Mouse (Mus musculus) liver, postnatal 0 days (tissue): ENCODE results near the gene Serpinf2. TPM values are rescaled to one million over a fixed set of nuclear protein-coding genes. Genes with fewer than 3 reads are reported as not detected.

Experiments
- ATAC-seq: fragments of 200-750 bp; cut with Nextera tagmentation; 2 replicates; pipeline ENCODE4 v1.8.0; 2017; ENCODE audit warnings: mild to moderate bottlenecking, moderate library complexity
- DNase-seq: peaks from one replicate; pipeline ENCODE4 v3.0.0-alpha.2; 2016
- H3K27ac ChIP-seq: fragments of 300-500 bp; sonication (generic); 2 replicates; pipeline ENCODE4 v1.5.1; 2014; ENCODE audit warnings: antibody characterized with exemption, moderate library complexity, mild to moderate bottlenecking, low read depth
- H3K27me3 ChIP-seq: fragments of 300-500 bp; sonication (generic); 2 replicates; pipeline ENCODE4 v1.6.1; 2014; ENCODE audit warnings: low read length, control low read depth, mixed read lengths; ENCODE audit not compliant: insufficient read depth
- H3K36me3 ChIP-seq: fragments of 300-500 bp; sonication (generic); replicated peaks from 2 replicates; pipeline ENCODE4 v1.6.1; 2014; ENCODE audit warnings: mild to moderate bottlenecking, control low read depth, low read length, moderate library complexity, mixed read lengths; ENCODE audit not compliant: insufficient read depth
- H3K4me1 ChIP-seq: fragments of 300-500 bp; sonication (generic); 2 replicates; pipeline ENCODE4 v1.6.1; 2014; ENCODE audit warnings: antibody characterized with exemption, mild to moderate bottlenecking, control low read depth; ENCODE audit not compliant: insufficient read depth
- H3K4me2 ChIP-seq: fragments of 300-500 bp; sonication (generic); 2 replicates; pipeline ENCODE4 v1.6.1; 2014; ENCODE audit warnings: low read depth, mild to moderate bottlenecking, low read length, moderate library complexity, mixed read lengths
- H3K4me3 ChIP-seq: fragments of 300-500 bp; sonication (generic); 2 replicates; pipeline ENCODE4 v1.5.1; 2014; ENCODE audit warnings: low read depth, low read length
- H3K9ac ChIP-seq: fragments of 300-500 bp; sonication (generic); replicated peaks from 2 replicates; pipeline ENCODE4 v1.6.1; 2014; ENCODE audit warnings: mild to moderate bottlenecking, moderate library complexity
- H3K9me3 ChIP-seq: fragments of 300-500 bp; sonication (generic); 2 replicates; pipeline ENCODE4 v1.6.1; 2016; ENCODE audit warnings: mild to moderate bottlenecking, control low read depth, low read length, mixed read lengths
- CTCF ChIP-seq: sonication (generic); IDR thresholded peaks from 2 replicates; pipeline ENCODE4 v1.5.1; 2016; ENCODE audit warnings: antibody characterized with exemption, low read depth
- EP300 ChIP-seq: IDR thresholded peaks from 2 replicates; pipeline ENCODE4 v1.6.1; 2016; ENCODE audit warnings: antibody characterized with exemption, low read depth, mild to moderate bottlenecking
- WGBS: fragments of 180-500 bp; shearing (Covaris S2); extraction: QIAGEN DNeasy Blood & Tissue Kit; methylation state at CpG from one replicate; pipeline ENCODE4 v1.1.7; 2014; ENCODE audit not compliant: insufficient replicate concordance; 5-methylcytosine and 5-hydroxymethylcytosine counted together
- polyA plus RNA-seq: library from polyadenylated mRNA; unstranded; fragments of >200 nt; fragmentation: Nextera tagmentation; extraction: Ambion mirVana; gene quantifications from 2 replicates; pipeline ENCODE4 v1.2.1, GENCODE M21; 2015

Serpinf2 gene
- 975 and 1,049 TPM in 2 replicates for polyA plus RNA-seq

DNA sequence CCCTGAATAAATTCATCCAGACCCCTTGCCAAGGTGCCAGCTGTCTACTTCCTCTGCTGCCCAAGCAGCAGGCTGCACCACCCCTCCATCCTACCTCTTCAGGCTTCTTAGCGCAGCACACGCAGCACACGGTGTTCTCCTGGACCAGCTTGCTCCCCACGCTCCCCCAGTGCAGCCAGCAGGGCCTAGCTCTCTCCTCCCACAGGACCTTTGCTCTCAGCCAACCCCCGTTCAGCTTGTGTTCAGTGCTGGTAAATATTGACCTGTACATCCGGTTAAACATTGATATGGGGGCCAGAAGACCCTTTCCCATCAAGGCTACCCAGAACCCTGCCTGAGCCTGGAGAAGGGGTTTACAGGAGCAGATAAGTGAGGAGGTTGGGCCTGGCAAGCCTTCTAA lies at the start of gene Serpinf2:
Gene Serpinf2 (minus strand): TSS at position 229 of the 400 bp plus-strand sequence.
- Histone ChIP-seq H3K4me1 (peaks cover 26% of the 10 kb centered on the region), H3K9ac (peak within 1 kb of the TSS; percentile 70), H3K27me3 (no peaks in the 10 kb centered on the region), H3K27ac (peak within 1 kb of the TSS; percentile 95), H3K4me2 (peak within 1 kb of the TSS; percentile 65), H3K36me3 (peaks cover 41% of the 10 kb centered on the region), H3K9me3 (peaks cover under 1% of the 10 kb centered on the region; the same call in 1 of the 2 replicates), H3K4me3 (peak within 1 kb of the TSS; percentile 47)
- TF ChIP-seq CTCF (no peak), EP300 (no peak)
- ATAC-seq (peak; percentile 58), DNase-seq (peak; percentile 61)
- 63% methylated on average over 6 of the region's 6 CpGs for WGBS

GRCm38 (mm10) chr11:75487496-75487895 lies 48.1 kb upstream of the Serpinf2 start:
- no peaks in the 10 kb centered on the region for H3K9me3 ChIP-seq
- H3K27ac ChIP-seq, result peak overlapping the region; percentile 84
- peak overlapping the region; percentile 99 for H3K4me3 ChIP-seq
- ATAC-seq (no peak), DNase-seq (no peak)
- no peaks in the 10 kb centered on the region for H3K27me3 ChIP-seq
- peaks cover 9% of the 10 kb centered on the region for H3K4me1 ChIP-seq
- TF ChIP-seq EP300 (no peak), CTCF (no peak)
- peak overlapping the region; percentile 99 for H3K9ac ChIP-seq
- peaks cover 32% of the 10 kb centered on the region for H3K36me3 ChIP-seq
- 22% methylated on average over 6 of the region's 6 CpGs for WGBS
- peak overlapping the region; percentile 84 for H3K4me2 ChIP-seq

- H3K4me3 ChIP-seq, result peak within 1 kb of the TSS; percentile 99
Observed at GRCm38 (mm10) chr11:75486601-75487285, 47.4 kb upstream of the Serpinf2 start, which contains the start of gene Prpf8. Prpf8 (plus strand) TSS chr11:75486816.

GRCm38 (mm10) chr11:75486192-75486591 lies 46.8 kb upstream of the Serpinf2 start:
- peak; percentile 2; the same call in 1 of the 2 replicates for ATAC-seq
- WGBS, result 14% methylated on average over 3 of the region's 3 CpGs

More at GRCm38 (mm10) chr11:75486601-75487285, 47.4 kb upstream of the Serpinf2 start, which contains the start of gene Prpf8:
- Histone ChIP-seq H3K4me1 (peaks cover 9% of the 10 kb centered on the region), H3K27ac (peak within 1 kb of the TSS; percentile 84), H3K9me3 (no peaks in the 10 kb centered on the region), H3K4me2 (peak within 1 kb of the TSS; percentile 84), H3K36me3 (peaks cover 24% of the 10 kb centered on the region), H3K9ac (peak within 1 kb of the TSS; percentile 99), H3K27me3 (no peaks in the 10 kb centered on the region)
- 2% methylated on average over 52 of the region's 52 CpGs for WGBS
- peak; percentile 97 for DNase-seq
- ATAC-seq, result peak; percentile 100
- TF ChIP-seq CTCF (no peak), EP300 (no peak)

DNA sequence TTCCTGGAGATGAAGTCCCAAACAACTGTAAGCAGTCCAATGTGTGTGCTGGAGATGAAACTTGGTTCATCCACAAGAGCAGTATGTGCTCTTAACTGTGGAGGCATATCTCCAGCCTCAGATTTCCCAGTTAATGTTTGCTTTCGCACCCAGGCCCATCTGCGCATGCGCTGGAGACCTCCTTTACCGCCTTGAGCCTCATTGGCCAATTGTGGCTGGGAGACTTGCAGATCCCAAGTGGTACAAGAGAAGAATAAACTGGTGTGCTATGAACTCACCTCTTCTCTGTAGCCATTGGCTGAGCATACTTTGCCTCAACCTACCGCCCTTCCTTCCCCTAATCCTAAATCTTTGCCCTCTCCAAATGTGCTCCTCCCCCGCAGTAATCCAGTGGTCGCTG lies 34.0 kb upstream of the Serpinf2 start:
- H3K4me3 ChIP-seq, result no peak overlapping the region
- H3K4me2 ChIP-seq, result no peak overlapping the region
- TF ChIP-seq EP300, result no peak
- no peak for TF ChIP-seq CTCF
- H3K27me3 ChIP-seq, result no peaks in the 10 kb centered on the region
- no peak for DNase-seq
- peaks cover 14% of the 10 kb centered on the region for H3K4me1 ChIP-seq
- H3K9me3 ChIP-seq, result no peaks in the 10 kb centered on the region
- no peaks in the 10 kb centered on the region for H3K36me3 ChIP-seq
- WGBS, result 81% methylated on average over 7 of the region's 7 CpGs
- no peak for ATAC-seq
- no peak overlapping the region for H3K27ac ChIP-seq
- no peak overlapping the region for H3K9ac ChIP-seq

More at GRCm38 (mm10) chr11:75486192-75486591, 46.8 kb upstream of the Serpinf2 start:
- no peak overlapping the region for H3K27ac ChIP-seq
- H3K9me3 ChIP-seq, result no peaks in the 10 kb centered on the region
- peaks cover 19% of the 10 kb centered on the region for H3K36me3 ChIP-seq
- H3K4me1 ChIP-seq, result peaks cover 9% of the 10 kb centered on the region
- no peak for DNase-seq
- no peaks in the 10 kb centered on the region for H3K27me3 ChIP-seq
- TF ChIP-seq EP300 (no peak), CTCF (no peak)
- H3K4me3 ChIP-seq, result no peak overlapping the region
- H3K9ac ChIP-seq, result no peak overlapping the region
- peak overlapping the region; percentile 84 for H3K4me2 ChIP-seq

DNA sequence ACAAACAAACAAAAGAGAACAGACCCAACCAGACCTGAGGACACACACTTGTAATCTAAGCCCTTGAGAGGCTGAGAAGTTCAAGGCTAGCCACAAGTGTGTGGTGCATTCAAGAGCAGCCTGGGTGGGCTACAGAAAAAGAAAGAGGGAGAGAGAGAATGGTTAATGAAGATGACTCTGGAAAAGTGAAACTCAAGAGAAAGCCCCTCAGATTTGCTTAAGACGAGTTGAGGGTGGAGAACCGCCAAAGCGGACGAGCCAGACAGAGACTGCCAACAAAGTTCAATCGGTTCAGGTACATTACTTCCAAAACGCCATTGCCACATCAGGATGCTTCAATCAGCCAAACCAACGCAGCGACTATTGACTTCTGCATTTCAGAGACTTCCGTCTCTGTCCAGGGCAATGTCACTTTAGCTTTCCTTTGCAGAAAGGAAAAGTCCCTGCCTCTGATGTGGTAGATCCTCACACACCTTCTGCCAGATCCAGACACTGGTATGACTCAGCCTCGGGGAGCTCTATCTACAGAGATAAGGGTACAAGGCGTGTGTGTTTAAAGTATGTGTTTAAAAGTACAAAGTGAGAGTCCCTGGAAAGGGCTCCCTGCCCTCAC lies 33.2 kb upstream of the Serpinf2 start:
- 35% methylated on average over 11 of the region's 11 CpGs for WGBS
- H3K9me3 ChIP-seq, result no peaks in the 10 kb centered on the region
- no peak for ATAC-seq
- no peaks in the 10 kb centered on the region for H3K27me3 ChIP-seq
- H3K4me1 ChIP-seq, result peaks cover 22% of the 10 kb centered on the region
- no peaks in the 10 kb centered on the region for H3K36me3 ChIP-seq
- no peak overlapping the region for H3K27ac ChIP-seq
- no peak overlapping the region for H3K9ac ChIP-seq
- DNase-seq, result peak; percentile 30
- TF ChIP-seq EP300 (no peak), CTCF (no peak)
- no peak overlapping the region for H3K4me2 ChIP-seq
- no peak overlapping the region for H3K4me3 ChIP-seq
